Mouse (Mus musculus) liver, adult 2 months (tissue): Measurements from ENCODE around the gene Zdhhc17. TPM values are rescaled to one million over a fixed set of nuclear protein-coding genes. Genes with fewer than 3 reads are reported as not detected.

Source experiments
- DNase-seq: peaks from one replicate; pipeline ENCODE4 v3.0.0-alpha.2; 2011; ENCODE audit warnings: low read depth, low spot score; ENCODE audit errors: extremely low read depth
- H3K27ac ChIP-seq: fragments of 200-500 bp; replicated peaks from 2 replicates; pipeline ENCODE4 v1.5.1; 2012; ENCODE audit warnings: low read depth, mild to moderate bottlenecking, control low read depth, inconsistent platforms, low read length; ENCODE audit not compliant: insufficient read depth
- H3K27me3 ChIP-seq: fragments of 200-500 bp; 2 replicates; pipeline ENCODE4 v1.6.1; 2012; ENCODE audit warnings: mild to moderate bottlenecking, moderate library complexity, low read length, inconsistent platforms; ENCODE audit not compliant: control insufficient read depth, insufficient read depth
- H3K36me3 ChIP-seq: fragments of 200-500 bp; 2 replicates; pipeline ENCODE4 v1.6.1; 2012; ENCODE audit warnings: low read length, inconsistent platforms; ENCODE audit not compliant: control insufficient read depth, insufficient read depth
- H3K4me1 ChIP-seq: fragments of 200-500 bp; 2 replicates; pipeline ENCODE4 v1.6.1; 2011; ENCODE audit warnings: low read length; ENCODE audit not compliant: control insufficient read depth, insufficient read depth
- H3K4me3 ChIP-seq: fragments of 200-500 bp; 2 replicates; pipeline ENCODE4 v1.5.1; 2011; ENCODE audit warnings: low read depth, mild to moderate bottlenecking, control low read depth, low read length, moderate library complexity; ENCODE audit not compliant: insufficient read depth
- H3K79me2 ChIP-seq: fragments of 200-500 bp; 2 replicates; pipeline ENCODE4 v1.6.1; 2012; ENCODE audit warnings: inconsistent platforms, mild to moderate bottlenecking, low read length, moderate library complexity; ENCODE audit not compliant: control insufficient read depth, insufficient read depth
- H3K9ac ChIP-seq: fragments of 200-500 bp; 2 replicates; pipeline ENCODE4 v1.6.1; 2012; ENCODE audit warnings: low read depth, mild to moderate bottlenecking, control low read depth, inconsistent platforms, low read length
- CTCF ChIP-seq: fragments of 200-500 bp; IDR thresholded peaks from 2 replicates; pipeline ENCODE4 v1.5.1; 2011; ENCODE audit warnings: low read depth, low read length, control low read depth
- POLR2A ChIP-seq: fragments of 200-500 bp; IDR thresholded peaks from 2 replicates; pipeline ENCODE4 v1.6.1; 2011; ENCODE audit warnings: low read length, control low read depth; ENCODE audit not compliant: insufficient read depth; ENCODE audit errors: extremely low read depth
- whole genome bisulfite sequencing: fragments of 180-500 bp; shearing (Covaris S2); methylation state at CpG from one replicate; pipeline ENCODE4 v1.1.7; 2018; 5-methylcytosine and 5-hydroxymethylcytosine counted together
- polyA plus RNA-seq: library from polyadenylated mRNA; depleted of rRNA; stranded (reverse); fragments of >200 nt; gene quantifications from 2 replicates; pipeline ENCODE4 v1.2.3, GENCODE M21; 2012; rRNA removed
- total RNA-seq: library from RNA; depleted of rRNA; stranded (reverse); fragments of >200 nt; gene quantifications from 2 replicates; pipeline ENCODE4 v1.2.3, GENCODE M21; 2014; rRNA removed

Gene Zdhhc17
- total and polyA plus RNA-seq, 2 experiments: 6.3 to 17.7 TPM

GRCm38 (mm10) chr10:110918414-110919391, 91.2 kb downstream of the Zdhhc17 start:
- DNase-seq: peak; percentile 63
- no peaks in the 10 kb centered on the region for H3K27me3 ChIP-seq
- H3K27ac ChIP-seq: peak overlapping the region; percentile 69; the same call in 1 of the 2 replicates
- H3K4me1 ChIP-seq: peaks cover 16% of the 10 kb centered on the region
- WGBS: 22% methylated on average over 26 of the region's 26 CpGs
- H3K79me2 ChIP-seq: peaks cover 10% of the 10 kb centered on the region; the same call in 1 of the 2 replicates
- H3K9ac ChIP-seq: 0 out of 2 replicates have a peak overlapping the region, but pooled peaks have one; percentile 1
- peak overlapping the region; percentile 0; the same call in 1 of the 2 replicates for H3K4me3 ChIP-seq
- H3K36me3 ChIP-seq: no peaks in the 10 kb centered on the region
- TF ChIP-seq CTCF (no peak), POLR2A (no peak)

GRCm38 (mm10) chr10:110917521-110917920, 92.4 kb downstream of the Zdhhc17 start:
- Histone ChIP-seq H3K27me3 (no peaks in the 10 kb centered on the region), H3K9ac (no peak overlapping the region), H3K4me3 (no peak overlapping the region), H3K4me1 (peaks cover 11% of the 10 kb centered on the region), H3K79me2 (peaks cover 6% of the 10 kb centered on the region; the same call in 1 of the 2 replicates), H3K36me3 (no peaks in the 10 kb centered on the region), H3K27ac (no peak overlapping the region)
- WGBS: 98% methylated on average over 6 of the region's 6 CpGs
- DNase-seq: no peak
- TF ChIP-seq POLR2A: no peak
- no peak for TF ChIP-seq CTCF

DNA sequence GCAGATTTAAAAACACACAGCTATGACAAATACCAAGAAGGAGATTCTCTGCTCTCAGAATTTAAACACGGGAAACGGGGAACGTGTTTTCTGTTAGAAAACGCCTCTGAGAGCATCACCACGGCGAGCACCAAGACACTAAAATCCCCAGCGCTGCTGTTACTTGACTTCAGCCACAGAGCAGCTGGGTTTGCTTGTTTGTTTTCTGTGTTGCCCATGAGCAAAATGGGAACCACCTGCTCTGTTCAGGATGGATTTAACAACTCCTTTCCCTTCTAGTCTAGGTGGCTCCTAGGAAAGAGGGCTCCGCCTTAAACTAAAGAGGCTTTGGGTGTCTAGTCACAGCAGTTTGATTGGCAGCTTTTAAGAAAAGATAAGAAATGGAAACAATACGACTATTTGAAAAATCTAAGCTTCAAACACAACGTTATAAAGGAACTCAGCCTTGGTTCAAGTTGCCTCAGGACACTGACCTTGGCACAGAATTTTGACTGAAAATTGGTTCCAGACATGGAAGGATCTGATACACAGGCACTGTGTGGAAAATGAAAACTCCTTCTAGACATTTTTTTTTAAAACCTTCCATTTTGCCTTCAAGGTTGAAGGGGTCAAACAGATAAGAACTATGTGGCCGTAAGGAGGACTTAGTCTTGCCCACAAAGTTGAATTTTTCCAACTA, 93.1 kb downstream of the Zdhhc17 start:
- H3K79me2 ChIP-seq: peaks cover 2% of the 10 kb centered on the region; the same call in 1 of the 2 replicates
- H3K4me3 ChIP-seq: no peak overlapping the region
- no peak for TF ChIP-seq POLR2A
- no peak for TF ChIP-seq CTCF
- no peak for DNase-seq
- 81% methylated on average over 11 of the region's 11 CpGs for WGBS
- H3K27ac ChIP-seq: no peak overlapping the region
- H3K4me1 ChIP-seq: peaks cover 6% of the 10 kb centered on the region
- H3K27me3 ChIP-seq: no peaks in the 10 kb centered on the region
- no peaks in the 10 kb centered on the region for H3K36me3 ChIP-seq
- H3K9ac ChIP-seq: no peak overlapping the region

GRCm38 (mm10) chr10:110903862-110904261, 106.1 kb downstream of the Zdhhc17 start:
- 98% methylated on average over 3 of the region's 3 CpGs for WGBS
- no peak overlapping the region for H3K4me3 ChIP-seq

GRCm38 (mm10) chr10:110899744-110900501, 110.0 kb downstream of the Zdhhc17 start:
- Histone ChIP-seq H3K4me3 (no peak overlapping the region), H3K4me1 (no peaks in the 10 kb centered on the region), H3K36me3 (no peaks in the 10 kb centered on the region), H3K27me3 (no peaks in the 10 kb centered on the region), H3K79me2 (no peaks in the 10 kb centered on the region), H3K27ac (no peak overlapping the region), H3K9ac (no peak overlapping the region)
- WGBS: 48% methylated on average over 13 of the region's 13 CpGs
- DNase-seq: peak; percentile 55
- TF ChIP-seq POLR2A (no peak), CTCF (no peak)

More at GRCm38 (mm10) chr10:110903862-110904261, 106.1 kb downstream of the Zdhhc17 start:
- Histone ChIP-seq H3K36me3 (no peaks in the 10 kb centered on the region), H3K4me1 (no peaks in the 10 kb centered on the region), H3K27me3 (no peaks in the 10 kb centered on the region), H3K9ac (no peak overlapping the region), H3K79me2 (no peaks in the 10 kb centered on the region), H3K27ac (no peak overlapping the region)
- TF ChIP-seq CTCF: no peak
- TF ChIP-seq POLR2A: no peak
- no peak for DNase-seq

Other genes starting within 250 kb of the Zdhhc17 start
- gene Csrp2, start 90.4 kb downstream of the Zdhhc17 start, total RNA-seq: 73.6 and 76.8 TPM in 2 replicates
- gene Csrp2, start 90.4 kb downstream of the Zdhhc17 start, polyA plus RNA-seq: 26.0 and 30.1 TPM in 2 replicates
- 30.0 and 30.9 TPM in 2 replicates for gene Osbpl8, start 154.6 kb upstream of the Zdhhc17 start, total RNA-seq
- gene Osbpl8, start 154.6 kb upstream of the Zdhhc17 start, polyA plus RNA-seq: 3.7 and 4.2 TPM in 2 replicates